Mouse (Mus musculus): ENCODE measurements around the gene Casd1.

GRCm38 (mm10) chr6:4655924-4656323, 55.3 kb downstream of the Casd1 start:
- TF ChIP-seq CTCF (IDR thresholded peaks at IDR 0.05; ENCODE audit: low read depth, low read length) (no peak), GATA1 (IDR thresholded peaks at IDR 0.05; ENCODE audit: borderline replicate concordance, low read length) (no peak), TAL1 (conservative IDR thresholded peaks at IDR 0.05; ENCODE audit: low read depth, low read length) (no peak), POLR2AphosphoS5 (IDR thresholded peaks at IDR 0.05; ENCODE audit: insufficient replicate concordance, low read depth, low read length) (no peak), GATA2 (IDR thresholded peaks at IDR 0.05; ENCODE audit: borderline replicate concordance, low read depth, low read length) (no peak)
